Mouse (Mus musculus) testis, postnatal 14 days (tissue): ENCODE measurements around the gene Brd3.

Experiments
- DNase-seq: peaks from one replicate; pipeline ENCODE4 v3.0.0; 2021; ENCODE audit warnings: low spot score

Gene Brd3

GRCm38 (mm10) chr2:27396656-27397440 lies 110.6 kb downstream of the Brd3 start:
- no peak for DNase-seq
